Mouse (Mus musculus): ENCODE data around the gene Cbx3.

GRCm38 (mm10) chr6:51457283-51457682 lies 12.9 kb upstream of the Cbx3 start:
- TF ChIP-seq CTCF (IDR thresholded peaks at IDR 0.05; ENCODE audit: insufficient read depth, low read length) (no peak), POLR2A (IDR thresholded peaks at IDR 0.05; ENCODE audit: borderline replicate concordance, extremely low read depth, low read depth, low read length) (no peak)
